Comparison of ENCODE assay signal across 8 mouse cellular contexts in the genomic region with DNA sequence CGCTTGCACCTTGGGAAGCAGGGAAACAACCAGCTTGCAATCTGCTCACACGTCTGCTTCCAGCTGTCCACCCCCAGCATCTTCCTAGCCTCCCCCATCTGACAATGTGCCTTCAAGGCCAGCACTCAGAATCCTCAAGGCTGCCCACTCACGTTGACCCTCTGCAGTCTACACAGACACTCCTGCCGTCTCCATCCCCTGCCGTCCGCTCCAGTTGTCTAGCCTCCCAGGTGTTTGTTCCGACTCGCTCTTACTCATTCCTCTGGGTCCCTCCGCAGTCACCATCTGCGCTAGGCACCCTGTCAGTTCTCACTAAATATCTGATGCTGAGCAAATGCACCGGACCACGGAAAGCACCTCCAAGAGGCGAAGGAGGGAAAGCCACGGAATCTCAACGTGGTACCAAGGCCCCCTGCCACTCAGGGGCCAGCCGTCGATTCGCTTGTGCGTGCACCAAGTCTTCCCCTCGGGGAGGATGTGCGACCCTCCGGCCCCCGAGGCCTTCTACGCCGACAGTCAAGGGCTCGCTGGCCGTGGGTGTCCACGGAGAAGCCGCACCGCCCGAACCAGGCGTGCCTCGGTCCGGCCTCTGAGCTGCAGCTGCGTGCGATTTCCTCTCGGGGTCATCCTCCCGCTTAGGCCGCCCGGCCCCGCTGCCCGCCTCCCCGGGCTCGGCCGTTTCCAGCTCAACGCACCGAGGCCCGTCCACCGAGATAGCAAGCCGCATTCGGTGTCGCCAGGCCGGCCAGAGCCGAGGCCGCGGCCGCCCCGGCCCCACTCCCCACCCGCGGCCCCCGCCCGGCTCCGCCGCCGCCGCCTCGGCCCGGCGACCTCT. TPM values are rescaled to one million over a fixed set of nuclear protein-coding genes. Genes with fewer than 3 reads are reported as not detected.
DNase-seq lines count a peak whose midpoint lies in the region; ATAC-seq lines count a peak whose summit lies in the region.

No protein-coding gene starts in this region.

- WGBS in hindbrain, embryonic 12.5 days: 2% methylated on average over 59 of the region's 69 CpGs
- WGBS in lung, embryonic 16.5 days: 1% methylated on average over 63 of the region's 69 CpGs

- peak overlapping the region; percentile 96 for H3K27ac ChIP-seq in hindbrain, embryonic 12.5 days
- H3K27ac ChIP-seq in lung, embryonic 16.5 days (ENCODE audit: low read length): peak overlapping the region; percentile 95

- no peaks in the 10 kb centered on the region for H3K27me3 ChIP-seq in hindbrain, embryonic 12.5 days
- H3K27me3 ChIP-seq in lung, embryonic 16.5 days (ENCODE audit: control insufficient read depth, insufficient read depth, low read depth, low read length): no peaks in the 10 kb centered on the region

- H3K4me1 ChIP-seq in hindbrain, embryonic 12.5 days: peaks cover 17% of the 10 kb centered on the region
- peaks cover 13% of the 10 kb centered on the region for H3K4me1 ChIP-seq in lung, embryonic 16.5 days (replicated peaks; ENCODE audit: control insufficient read depth, insufficient read depth, low read length)

- peak overlapping the region; percentile 80 for H3K4me3 ChIP-seq in hindbrain, embryonic 12.5 days
- peak overlapping the region; percentile 89 for H3K4me3 ChIP-seq in lung, embryonic 16.5 days (ENCODE audit: low read length)

- peak overlapping the region; percentile 96 for H3K9ac ChIP-seq in hindbrain, embryonic 12.5 days
- peak overlapping the region; percentile 97 for H3K9ac ChIP-seq in lung, embryonic 16.5 days (ENCODE audit: low read length)

- ATAC-seq in hindbrain, embryonic 12.5 days (ENCODE audit: low FRiP score): peak; percentile 58
- peak; percentile 60 for ATAC-seq in lung, embryonic 16.5 days (ENCODE audit: low read depth)

- no peaks in the 10 kb centered on the region for H3K36me3 ChIP-seq in hindbrain, embryonic 12.5 days
- H3K36me3 ChIP-seq in lung, embryonic 16.5 days (ENCODE audit: control insufficient read depth, insufficient read depth, low read length): no peaks in the 10 kb centered on the region

- DNase-seq in MN1 (ENCODE audit: low spot score): peak; percentile 83
- peak; percentile 73 to 76 for DNase-seq in cerebellum, postnatal 14 days
- peak; percentile 38 to 58 for DNase-seq in frontal cortex, postnatal 14 days (ENCODE audit: low spot score in 2 of 2)
- DNase-seq in layer of hippocampus, postnatal 10 days (ENCODE audit: low spot score in 2 of 2): peak; percentile 69 to 76
- DNase-seq in ovary, adult 18-20 months (ENCODE audit: low spot score): peak; percentile 52
- DNase-seq in thymus, adult 18-20 months: peak; percentile 30 to 44

- H3K4me2 ChIP-seq in hindbrain, embryonic 12.5 days (replicated peaks): peak overlapping the region; percentile 60
- peak overlapping the region; percentile 84 for H3K4me2 ChIP-seq in lung, embryonic 16.5 days (ENCODE audit: low read depth, low read length)

- H3K9me3 ChIP-seq in hindbrain, embryonic 12.5 days (replicated peaks): no peaks in the 10 kb centered on the region
- H3K9me3 ChIP-seq in lung, embryonic 16.5 days (ENCODE audit: control insufficient read depth, low read length): no peaks in the 10 kb centered on the region; the same call in 1 of the 2 replicates

RNA-seq across cellular contexts. Expression of gene Crtc3, which starts 0.7 kb away (rescaled TPM):
- polyA plus RNA-seq in hindbrain, embryonic 12.5 days (2016; fragmentation: Nextera tagmentation; extraction: Ambion mirVana): 13.8 and 15.3 TPM in 2 replicates
- total RNA-seq in layer of hippocampus, postnatal 10 days (2021): 10 to 100 TPM; 21.4 to 25.9 TPM
- polyA plus RNA-seq in lung, embryonic 16.5 days (2015; fragmentation: Nextera tagmentation; extraction: Ambion mirVana): 18.6 and 20.8 TPM in 2 replicates

Comparison
In these comparisons a context has a peak if more than half of its experiments do, and no peak if none do; other contexts are left out.
1. Peak in every context shown above with its lines: DNase-seq, ATAC-seq, H3K4me3 ChIP-seq and H3K27ac ChIP-seq.